Mouse (Mus musculus) T-helper 1 cell (primary cell): ENCODE data around the gene Fndc3b.
"Not testable (repeated sequence)": the region's sequence is repeated elsewhere in the genome, so short reads cannot be mapped to it uniquely, and the experiment has no call there.

Experiments
- in situ Hi-C: fragments of 300-600 bp; cut with MboI, MseI; formaldehyde crosslinking; loops from one replicate; pipeline ENCODE4 v1.15.1; 2025; ENCODE audit warnings: high pct_unique_total_duplicates

Fndc3b gene

GRCm38 (mm10) chr3:27424049-27424667, 286.9 kb downstream of the Fndc3b start:
- in situ Hi-C loops: no loop called here

- in situ Hi-C loops: no loop called here
Measured at GRCm38 (mm10) chr3:27422521-27422920, 288.6 kb downstream of the Fndc3b start.

- in situ Hi-C loops: no loop called here
Measured at GRCm38 (mm10) chr3:27421980-27422379, 289.1 kb downstream of the Fndc3b start.

- in situ Hi-C loops: no loop called here
Measured at GRCm38 (mm10) chr3:27418602-27419001, 292.5 kb downstream of the Fndc3b start.

GRCm38 (mm10) chr3:27416786-27417185, 294.3 kb downstream of the Fndc3b start:
- in situ Hi-C loops: no loop called here

- in situ Hi-C loops: no loop called here
Measured at GRCm38 (mm10) chr3:27413566-27413965, 297.5 kb downstream of the Fndc3b start.

GRCm38 (mm10) chr3:27411286-27411685, 299.8 kb downstream of the Fndc3b start:
- in situ Hi-C loops: no loop called here

- in situ Hi-C loops: no loop called here
Measured at GRCm38 (mm10) chr3:27408564-27408963, 302.5 kb downstream of the Fndc3b start.

GRCm38 (mm10) chr3:27406440-27406839, 304.7 kb downstream of the Fndc3b start:
- in situ Hi-C loops: no loop called here

- in situ Hi-C loops: not testable (repeated sequence)
Measured at GRCm38 (mm10) chr3:27400996-27401395, 310.1 kb downstream of the Fndc3b start.

GRCm38 (mm10) chr3:27389923-27390322, 321.2 kb downstream of the Fndc3b start:
- in situ Hi-C loops: no loop called here

- in situ Hi-C loops: no loop called here
Measured at GRCm38 (mm10) chr3:27384836-27385235, 326.3 kb downstream of the Fndc3b start.

- in situ Hi-C loops: no loop called here
Measured at GRCm38 (mm10) chr3:27377935-27378334, 333.2 kb downstream of the Fndc3b start.

- in situ Hi-C loops: no loop called here
Measured at GRCm38 (mm10) chr3:27374396-27374795, 336.7 kb downstream of the Fndc3b start.

GRCm38 (mm10) chr3:27371725-27372650, 339.1 kb downstream of the Fndc3b start:
- in situ Hi-C loops: no loop called here

- in situ Hi-C loops: no loop called here
Measured at GRCm38 (mm10) chr3:27371276-27371621, 339.9 kb downstream of the Fndc3b start, which contains the start of gene Ghsr. Gene Ghsr, plus strand, starts transcription at chr3:27371351.

- in situ Hi-C loops: no loop called here
Measured at GRCm38 (mm10) chr3:27370582-27371275, 340.4 kb downstream of the Fndc3b start.

GRCm38 (mm10) chr3:27370125-27370524, 341.0 kb downstream of the Fndc3b start:
- in situ Hi-C loops: no loop called here
